Mouse (Mus musculus) midbrain, embryonic 13.5 days (tissue): ENCODE results near the gene Terb1. TPM values are rescaled to one million over a fixed set of nuclear protein-coding genes. Genes with fewer than 3 reads are reported as not detected.

Source experiments
- ATAC-seq: fragments of 200-750 bp; cut with Nextera tagmentation; 2 replicates; pipeline ENCODE4 v1.8.0; 2017; ENCODE audit warnings: mild to moderate bottlenecking, moderate TSS enrichment, moderate library complexity
- H3K27ac ChIP-seq: fragments of 300-500 bp; sonication (generic); 2 replicates; pipeline ENCODE4 v1.5.1; 2015; ENCODE audit warnings: inconsistent platforms, mild to moderate bottlenecking, moderate library complexity
- H3K27me3 ChIP-seq: fragments of 300-500 bp; sonication (generic); 2 replicates; pipeline ENCODE4 v1.6.1; 2015; ENCODE audit warnings: mild to moderate bottlenecking, inconsistent platforms
- H3K36me3 ChIP-seq: fragments of 300-500 bp; sonication (generic); 2 replicates; pipeline ENCODE4 v1.6.1; 2015; ENCODE audit warnings: mild to moderate bottlenecking, inconsistent platforms
- H3K4me1 ChIP-seq: fragments of 300-500 bp; sonication (generic); replicated peaks from 2 replicates; pipeline ENCODE4 v1.6.1; 2015; ENCODE audit warnings: inconsistent platforms
- H3K4me2 ChIP-seq: fragments of 300-500 bp; sonication (generic); replicated peaks from 2 replicates; pipeline ENCODE4 v1.6.1; 2015; ENCODE audit warnings: moderate library complexity, mild to moderate bottlenecking, inconsistent platforms
- H3K4me3 ChIP-seq: fragments of 300-500 bp; sonication (generic); replicated peaks from 2 replicates; pipeline ENCODE4 v1.5.1; 2015; ENCODE audit warnings: mild to moderate bottlenecking, inconsistent platforms
- H3K9ac ChIP-seq: fragments of 300-500 bp; sonication (generic); replicated peaks from 2 replicates; pipeline ENCODE4 v1.6.1; 2015; ENCODE audit warnings: mild to moderate bottlenecking, inconsistent platforms
- H3K9me3 ChIP-seq: fragments of 300-500 bp; sonication (generic); 2 replicates; pipeline ENCODE4 v1.6.1; 2016; ENCODE audit warnings: mild to moderate bottlenecking, inconsistent platforms
- WGBS: fragments of 180-500 bp; shearing (Covaris S2); methylation state at CpG from one replicate; pipeline ENCODE4 v1.1.7; 2015; 5-methylcytosine and 5-hydroxymethylcytosine counted together
- polyA plus RNA-seq: library from polyadenylated mRNA; unstranded; fragments of >200 nt; fragmentation: Nextera tagmentation; extraction: Ambion mirVana; gene quantifications from 2 replicates; pipeline ENCODE4 v1.2.1, GENCODE M21; 2015

Terb1 gene
- 0.18 and 0.27 TPM in 2 replicates for polyA plus RNA-seq

- peak within 1 kb of the TSS; percentile 55 for H3K4me3 ChIP-seq
- H3K27me3 ChIP-seq: no peaks in the 10 kb centered on the region
- peak within 1 kb of the TSS; percentile 91 for H3K4me2 ChIP-seq
- H3K9ac ChIP-seq: peak within 1 kb of the TSS; percentile 68
- peaks cover 14% of the 10 kb centered on the region for H3K4me1 ChIP-seq
- H3K9me3 ChIP-seq: no peaks in the 10 kb centered on the region
- H3K36me3 ChIP-seq: peaks cover 12% of the 10 kb centered on the region
- peak; percentile 87 for ATAC-seq
- no peak within 1 kb of the TSS for H3K27ac ChIP-seq
- WGBS: 1% methylated on average over 64 of the region's 64 CpGs
These were observed at the start of gene Terb1 for GRCm38 (mm10) chr8:104509061-104510006. Terb1 (minus strand) TSS chr8:104509910.

GRCm38 (mm10) chr8:104557226-104557625 is 47.5 kb upstream of the Terb1 start:
- H3K4me1 ChIP-seq: no peaks in the 10 kb centered on the region
- H3K4me2 ChIP-seq: no peak overlapping the region
- no peaks in the 10 kb centered on the region for H3K27me3 ChIP-seq
- no peak overlapping the region for H3K27ac ChIP-seq
- no peak overlapping the region for H3K4me3 ChIP-seq
- ATAC-seq: no peak
- WGBS: 85% methylated on average over 7 of the region's 7 CpGs
- no peak overlapping the region for H3K9ac ChIP-seq
- H3K36me3 ChIP-seq: no peaks in the 10 kb centered on the region
- H3K9me3 ChIP-seq: no peaks in the 10 kb centered on the region

- Histone ChIP-seq H3K27me3 (no peaks in the 10 kb centered on the region), H3K4me2 (no peak overlapping the region), H3K36me3 (no peaks in the 10 kb centered on the region), H3K4me3 (no peak overlapping the region), H3K27ac (no peak overlapping the region), H3K9me3 (no peaks in the 10 kb centered on the region), H3K9ac (no peak overlapping the region), H3K4me1 (no peaks in the 10 kb centered on the region)
- no peak for ATAC-seq
- WGBS: 91% methylated on average over 4 of the region's 4 CpGs
These were observed 45.5 kb upstream of the Terb1 start for GRCm38 (mm10) chr8:104555191-104555590.

- Histone ChIP-seq H3K27me3 (peaks cover 60% of the 10 kb centered on the region), H3K4me2 (no peak overlapping the region)
These were observed 33.8 kb upstream of the Terb1 start for GRCm38 (mm10) chr8:104543440-104544045.

GRCm38 (mm10) chr8:104542160-104542559 is 32.5 kb upstream of the Terb1 start:
- Histone ChIP-seq H3K4me1 (peaks cover 20% of the 10 kb centered on the region), H3K27ac (no peak overlapping the region), H3K9me3 (no peaks in the 10 kb centered on the region), H3K27me3 (peaks cover 70% of the 10 kb centered on the region), H3K9ac (no peak overlapping the region), H3K36me3 (no peaks in the 10 kb centered on the region), H3K4me2 (peak overlapping the region; percentile 91; the same call in 1 of the 2 replicates), H3K4me3 (no peak overlapping the region)
- ATAC-seq: no peak
- WGBS: 8% methylated on average over 11 of the region's 11 CpGs

More at GRCm38 (mm10) chr8:104543440-104544045, 33.8 kb upstream of the Terb1 start:
- H3K36me3 ChIP-seq: no peaks in the 10 kb centered on the region
- H3K27ac ChIP-seq: no peak overlapping the region
- no peaks in the 10 kb centered on the region for H3K9me3 ChIP-seq
- no peak for ATAC-seq
- H3K4me1 ChIP-seq: peaks cover 20% of the 10 kb centered on the region
- WGBS: 87% methylated on average over 8 of the region's 8 CpGs
- H3K4me3 ChIP-seq: no peak overlapping the region
- H3K9ac ChIP-seq: no peak overlapping the region

- Histone ChIP-seq H3K36me3 (no peaks in the 10 kb centered on the region), H3K9ac (peak overlapping the region; percentile 68; the same call in 1 of the 2 replicates), H3K27ac (no peak overlapping the region), H3K4me2 (peak overlapping the region; percentile 91), H3K9me3 (no peaks in the 10 kb centered on the region), H3K4me3 (peak overlapping the region; percentile 52), H3K4me1 (peaks cover 20% of the 10 kb centered on the region), H3K27me3 (peaks cover 70% of the 10 kb centered on the region)
- WGBS: 13% methylated on average over 8 of the region's 8 CpGs
- no peak; the same call in 1 of the 2 replicates for ATAC-seq
These were observed 31.8 kb upstream of the Terb1 start for GRCm38 (mm10) chr8:104541515-104541880.

- Histone ChIP-seq H3K27me3 (peaks cover 70% of the 10 kb centered on the region), H3K9ac (peak overlapping the region; percentile 68), H3K9me3 (no peaks in the 10 kb centered on the region), H3K4me1 (peaks cover 20% of the 10 kb centered on the region), H3K4me3 (peak overlapping the region; percentile 52), H3K27ac (no peak overlapping the region), H3K4me2 (peak overlapping the region; percentile 91), H3K36me3 (no peaks in the 10 kb centered on the region)
- peak; percentile 72 for ATAC-seq
- WGBS: under 1% methylated on average over 71 of the region's 76 CpGs
These were observed 31.2 kb upstream of the Terb1 start for GRCm38 (mm10) chr8:104540710-104541514.

- H3K9me3 ChIP-seq: no peaks in the 10 kb centered on the region
- H3K9ac ChIP-seq: peak overlapping the region; percentile 68; the same call in 1 of the 2 replicates
- H3K27me3 ChIP-seq: peaks cover 70% of the 10 kb centered on the region
- ATAC-seq: no peak
- no peaks in the 10 kb centered on the region for H3K36me3 ChIP-seq
- WGBS: 34% methylated on average over 7 of the region's 7 CpGs
- no peak overlapping the region for H3K27ac ChIP-seq
- peak overlapping the region; percentile 91 for H3K4me2 ChIP-seq
- peak overlapping the region; percentile 52 for H3K4me3 ChIP-seq
- H3K4me1 ChIP-seq: peaks cover 23% of the 10 kb centered on the region
These were observed 30.5 kb upstream of the Terb1 start for GRCm38 (mm10) chr8:104540238-104540637.

GRCm38 (mm10) chr8:104539566-104539965 is 29.9 kb upstream of the Terb1 start:
- H3K27ac ChIP-seq: no peak overlapping the region
- H3K4me2 ChIP-seq: no peak overlapping the region
- no peaks in the 10 kb centered on the region for H3K9me3 ChIP-seq
- ATAC-seq: no peak
- WGBS: 88% methylated on average over 2 of the region's 2 CpGs
- peaks cover 29% of the 10 kb centered on the region for H3K4me1 ChIP-seq
- H3K27me3 ChIP-seq: peaks cover 70% of the 10 kb centered on the region
- no peak overlapping the region for H3K9ac ChIP-seq
- no peaks in the 10 kb centered on the region for H3K36me3 ChIP-seq
- H3K4me3 ChIP-seq: no peak overlapping the region

GRCm38 (mm10) chr8:104538896-104539295 is 29.2 kb upstream of the Terb1 start:
- H3K27ac ChIP-seq: no peak overlapping the region
- no peaks in the 10 kb centered on the region for H3K9me3 ChIP-seq
- H3K4me2 ChIP-seq: no peak overlapping the region
- ATAC-seq: no peak
- no peaks in the 10 kb centered on the region for H3K36me3 ChIP-seq
- no peak overlapping the region for H3K4me3 ChIP-seq
- 91% methylated on average over 4 of the region's 4 CpGs for WGBS
- H3K4me1 ChIP-seq: peaks cover 29% of the 10 kb centered on the region
- peaks cover 64% of the 10 kb centered on the region for H3K27me3 ChIP-seq
- H3K9ac ChIP-seq: no peak overlapping the region

- ATAC-seq: no peak
- WGBS: 82% methylated on average over 4 of the region's 4 CpGs
- H3K4me3 ChIP-seq: no peak overlapping the region
These were observed 26.3 kb upstream of the Terb1 start for GRCm38 (mm10) chr8:104536028-104536427.

More at GRCm38 (mm10) chr8:104536028-104536427, 26.3 kb upstream of the Terb1 start:
- Histone ChIP-seq H3K9ac (no peak overlapping the region), H3K27ac (no peak overlapping the region), H3K27me3 (peaks cover 35% of the 10 kb centered on the region), H3K36me3 (no peaks in the 10 kb centered on the region), H3K4me1 (peaks cover 32% of the 10 kb centered on the region), H3K4me2 (no peak overlapping the region), H3K9me3 (no peaks in the 10 kb centered on the region)
